Mouse (Mus musculus): ENCODE results near the gene Klhl34.

- TF ChIP-seq CTCF (IDR thresholded peaks at IDR 0.05; ENCODE audit: borderline replicate concordance, insufficient read depth, low read depth, low read length) (no peak), POLR2A (IDR thresholded peaks at IDR 0.05; ENCODE audit: borderline replicate concordance, insufficient read depth, low read length) (no peak)
These were observed 546 bp upstream of the Klhl34 start for GRCm38 (mm10) chrX:157817571-157818206.

All from cerebellum, adult 2 months (tissue).